Mouse (Mus musculus) retina, embryonic 14.5 days (tissue): ENCODE measurements around the gene Gm42906.

Experiments
- DNase-seq: peaks from one replicate; pipeline ENCODE4 v3.0.0-alpha.2; 2015; ENCODE audit warnings: low spot score

Gm42906 gene

DNA sequence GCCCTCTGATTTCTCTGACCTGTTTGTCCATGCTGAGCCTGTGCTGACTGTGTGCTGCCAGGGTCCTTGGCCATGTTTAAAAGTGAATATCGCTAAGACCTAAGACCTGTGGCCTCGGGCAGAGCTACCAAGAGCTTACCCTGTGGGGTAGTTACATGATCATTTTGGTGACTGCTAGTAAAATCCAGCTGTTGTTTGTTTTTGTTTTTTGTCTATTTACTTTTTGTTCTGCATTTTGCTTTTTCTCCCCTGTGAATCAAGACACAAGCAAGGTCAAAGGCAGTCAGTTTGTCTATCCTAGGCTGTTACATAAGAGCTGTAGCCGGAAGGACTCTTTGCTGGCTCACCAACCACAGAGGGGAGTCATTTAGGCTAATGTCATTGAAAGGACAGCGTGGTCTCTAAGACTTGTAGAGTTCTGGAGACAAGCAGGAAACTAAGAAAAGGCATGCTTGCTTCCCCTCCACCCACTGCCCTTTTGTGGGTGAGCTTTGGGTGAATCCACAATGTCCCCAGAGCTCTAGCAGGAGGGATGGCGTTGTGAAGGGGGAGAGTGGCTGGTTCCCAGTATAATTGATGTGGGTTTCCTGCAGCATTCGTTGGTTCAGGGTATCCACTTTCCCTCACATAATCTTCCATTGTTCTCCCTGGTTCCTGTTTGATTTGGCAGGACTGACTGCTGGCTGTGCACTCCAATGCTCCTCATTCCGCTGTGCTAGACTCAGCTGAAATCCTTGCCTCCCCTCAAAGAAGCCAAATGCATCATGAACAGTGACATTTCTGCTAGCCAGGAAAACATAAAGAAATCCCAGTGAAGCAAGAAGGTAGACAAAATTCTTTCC lies 33.9 kb downstream of the Gm42906 start:
- DNase-seq: no peak

DNA sequence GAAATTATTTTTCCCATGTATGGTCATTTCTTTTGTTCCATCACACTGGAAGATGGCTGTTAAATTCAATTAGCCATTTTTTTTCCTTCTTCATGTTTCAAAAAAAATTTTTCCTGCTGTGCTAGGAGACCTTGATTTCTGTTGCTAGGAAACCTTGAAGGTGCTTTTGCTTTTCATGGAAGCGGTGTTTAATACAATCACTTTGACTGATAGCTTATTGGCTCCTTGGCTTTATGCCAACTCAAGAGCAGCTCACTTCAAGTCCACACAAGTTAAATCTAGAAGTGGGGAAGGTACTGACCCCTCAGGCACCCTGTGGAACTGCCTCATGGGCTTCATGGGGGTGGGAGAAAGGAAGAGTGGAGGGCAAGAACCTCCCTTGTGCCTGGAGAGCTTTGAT lies 38.1 kb downstream of the Gm42906 start:
- DNase-seq: no peak

DNA sequence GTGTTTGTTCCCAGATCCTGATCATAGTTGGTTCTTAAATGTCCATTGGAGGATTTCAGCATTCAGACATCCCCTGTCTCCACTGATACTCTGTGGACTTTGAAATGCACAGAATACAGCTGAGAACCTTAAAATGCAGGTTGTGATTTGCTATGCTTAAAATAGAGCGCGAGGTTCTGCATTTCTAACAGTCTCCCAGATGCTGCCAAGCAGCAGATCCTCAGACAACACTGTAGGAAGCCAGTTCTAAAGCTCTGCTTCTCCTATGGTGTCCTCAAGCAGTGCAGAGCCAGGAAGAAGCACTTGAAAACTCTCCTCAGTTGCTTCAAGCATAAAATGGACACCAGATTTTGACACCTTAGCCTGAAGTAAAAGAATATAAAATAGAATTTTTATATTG lies 48.1 kb downstream of the Gm42906 start:
- no peak for DNase-seq

DNA sequence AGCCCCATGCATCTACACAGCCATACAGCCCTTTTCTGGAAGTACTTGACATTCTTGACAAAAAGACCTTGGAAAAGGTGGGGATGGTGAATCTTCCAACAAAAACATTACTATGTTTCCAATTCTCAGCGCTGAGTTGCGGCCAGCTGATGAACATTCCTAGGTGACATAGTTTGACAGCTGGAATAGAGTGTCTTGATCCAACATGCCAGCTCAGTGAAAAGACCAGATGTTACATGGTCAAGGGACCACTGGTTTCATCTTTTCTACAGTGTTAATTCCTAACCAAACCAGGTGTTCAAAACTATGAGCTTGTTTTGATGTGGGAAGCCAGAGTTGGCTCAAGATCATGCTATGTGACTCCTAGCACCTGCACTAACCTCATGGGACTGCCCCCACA lies 48.8 kb downstream of the Gm42906 start:
- DNase-seq: no peak

DNA sequence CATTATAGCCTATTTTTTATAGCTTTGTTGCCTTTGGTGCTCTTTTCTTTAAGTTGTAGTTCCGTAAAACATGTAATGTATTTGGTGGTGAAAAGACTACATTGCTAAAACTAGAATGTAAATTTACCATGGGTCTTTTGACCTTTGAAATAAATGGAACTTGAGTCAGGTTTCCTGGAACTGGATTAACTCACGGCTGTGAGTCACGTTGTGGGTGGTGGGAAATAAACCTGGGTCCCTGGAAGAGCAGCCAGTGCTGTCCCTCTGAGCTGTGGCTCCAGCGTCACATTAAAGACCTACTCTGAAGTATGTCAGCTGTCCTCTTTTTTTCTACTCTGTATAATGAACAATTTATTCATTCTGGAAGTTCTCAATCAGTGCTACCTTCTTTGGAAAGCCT lies 51.0 kb downstream of the Gm42906 start:
- DNase-seq: no peak

DNA sequence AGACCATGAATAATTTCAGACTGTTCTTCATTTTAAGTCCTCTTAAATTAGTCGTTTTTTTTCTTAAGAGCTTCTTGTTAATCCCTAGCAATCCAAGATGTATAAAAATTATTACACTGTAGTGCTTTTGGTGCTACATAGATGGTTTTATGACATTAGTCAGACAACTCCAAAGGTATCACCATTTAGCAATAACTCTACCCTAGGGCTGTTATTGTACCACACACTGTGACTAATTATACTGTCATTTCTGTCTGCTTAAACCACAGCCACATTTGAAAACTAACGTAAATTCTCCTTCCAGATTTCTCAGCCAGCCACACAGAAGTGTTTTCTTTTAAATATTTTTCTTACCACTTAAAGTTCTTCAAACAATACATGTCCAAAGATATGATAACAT lies 53.1 kb downstream of the Gm42906 start:
- no peak for DNase-seq

DNA sequence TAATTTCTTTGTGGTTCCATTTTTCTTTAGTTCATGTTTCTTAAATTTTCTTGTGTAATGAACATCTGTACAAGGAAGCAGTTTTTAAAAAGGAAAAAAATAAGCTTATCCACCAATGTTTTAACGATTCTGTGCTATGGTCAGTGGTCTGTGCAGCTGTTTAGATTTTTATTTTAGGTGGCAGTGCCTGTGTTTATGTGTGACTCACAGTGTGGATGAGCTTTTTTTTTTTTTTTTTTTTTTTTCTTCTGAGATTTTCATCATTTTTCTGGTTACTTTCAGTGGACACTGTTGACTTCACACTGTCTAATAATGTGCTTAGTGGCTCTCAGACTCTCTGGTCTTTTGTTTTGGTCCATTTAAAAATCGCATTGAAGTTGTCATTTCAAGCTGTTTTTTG lies 56.8 kb downstream of the Gm42906 start:
- no peak for DNase-seq

DNA sequence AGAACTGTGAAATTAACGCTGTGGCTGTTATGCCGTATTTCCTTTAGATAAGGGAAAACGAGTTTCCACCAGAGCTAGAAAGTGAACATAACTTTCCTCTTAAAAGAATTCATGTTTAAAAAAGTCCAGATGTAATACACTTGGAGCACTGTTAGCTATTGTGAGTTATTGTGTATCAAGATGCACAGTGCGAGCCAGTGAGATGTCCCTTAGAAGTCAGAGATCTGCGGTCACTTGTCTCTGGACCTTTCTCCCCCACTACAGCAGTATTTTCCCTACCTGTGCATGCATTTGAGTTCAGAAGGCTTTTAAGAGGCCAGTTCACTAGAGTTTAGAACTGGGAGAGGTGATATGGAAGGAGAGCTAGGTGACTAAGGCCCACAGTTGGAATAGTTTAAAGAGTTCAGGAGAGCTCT lies 58.6 kb downstream of the Gm42906 start:
- DNase-seq: peak; percentile 44

DNA sequence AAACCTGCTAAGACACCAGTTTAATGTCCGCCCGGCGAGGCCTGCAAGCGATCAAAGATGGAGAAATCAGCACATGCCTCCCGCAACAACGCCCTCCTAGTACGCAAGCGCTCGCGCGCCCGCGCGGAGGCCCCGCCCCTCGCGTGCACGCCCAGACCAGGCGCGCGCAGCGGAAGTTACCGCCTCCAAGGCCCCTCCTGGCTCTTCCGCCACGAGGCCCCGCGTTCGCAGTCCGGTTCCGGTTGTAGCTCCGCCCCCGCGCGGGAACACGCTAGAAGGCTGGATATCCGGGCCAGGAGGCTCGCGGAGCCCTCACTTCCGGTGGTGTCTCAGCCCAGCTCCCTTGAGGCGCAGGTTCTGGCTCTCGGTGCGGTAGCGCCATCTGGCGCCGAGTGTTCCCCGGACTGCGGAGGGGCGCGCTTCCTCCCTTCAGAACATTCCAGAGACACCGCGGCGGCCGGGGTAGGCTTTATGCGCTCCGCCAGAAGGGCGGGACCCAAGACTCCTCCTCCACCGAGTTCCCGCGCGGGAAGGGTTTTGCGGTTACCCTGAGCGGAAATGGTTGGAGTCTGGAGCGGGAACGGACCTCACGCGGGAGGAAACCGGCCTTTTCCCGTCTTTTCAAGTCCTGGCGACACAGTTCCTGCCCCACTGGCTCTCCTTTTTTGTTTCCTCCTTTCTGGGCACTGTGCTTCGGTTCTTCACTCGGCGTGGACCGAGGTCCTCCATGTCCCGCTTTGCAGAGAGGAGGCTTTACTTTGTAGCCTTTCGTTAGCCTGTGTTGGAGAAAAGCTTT lies 59.4 kb downstream of the Gm42906 start:
- DNase-seq: peak; percentile 99

DNA sequence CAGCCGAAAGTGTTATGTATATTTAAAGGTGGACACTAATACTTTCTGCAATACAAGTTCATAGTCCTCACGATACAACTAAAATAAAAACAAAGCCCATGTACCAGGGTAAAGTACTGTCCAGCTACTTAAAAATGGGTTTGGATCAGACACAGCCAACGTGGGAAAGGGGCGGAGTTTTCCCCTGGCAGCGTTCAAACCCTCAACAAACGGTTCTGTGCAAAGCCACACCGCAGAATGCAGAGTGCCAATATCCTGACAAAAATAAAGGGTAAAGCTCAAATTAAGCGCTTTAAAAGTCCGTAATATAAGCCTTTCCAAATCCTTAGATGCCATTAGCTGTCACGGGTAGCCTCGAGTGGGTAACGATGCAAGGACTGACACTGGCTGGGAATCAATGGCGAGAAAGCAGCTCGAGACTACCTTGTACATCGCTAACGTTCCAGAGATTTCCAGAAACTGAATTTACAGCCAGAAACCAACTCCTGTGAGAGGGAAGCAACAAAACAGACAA lies 60.0 kb downstream of the Gm42906 start:
- DNase-seq: peak; percentile 65

DNA sequence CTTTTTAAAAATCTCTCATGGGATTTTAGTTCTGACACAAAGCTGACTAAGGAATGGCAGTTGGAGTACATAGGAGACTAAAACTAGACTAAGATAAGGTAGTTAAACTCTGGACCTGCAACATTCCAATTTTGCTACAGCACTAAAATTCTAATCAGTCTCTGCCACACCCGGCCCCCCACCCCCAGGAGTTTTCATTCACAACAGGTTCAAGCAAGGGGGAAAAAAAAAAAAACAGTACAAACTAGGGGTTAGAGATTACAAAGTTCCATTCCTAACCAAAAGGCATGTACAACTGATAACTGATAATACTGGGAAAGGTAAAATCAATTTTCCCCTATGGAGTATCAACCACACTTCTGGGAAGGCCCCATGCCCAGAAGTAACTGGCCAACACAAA lies 60.6 kb downstream of the Gm42906 start:
- no peak for DNase-seq

DNA sequence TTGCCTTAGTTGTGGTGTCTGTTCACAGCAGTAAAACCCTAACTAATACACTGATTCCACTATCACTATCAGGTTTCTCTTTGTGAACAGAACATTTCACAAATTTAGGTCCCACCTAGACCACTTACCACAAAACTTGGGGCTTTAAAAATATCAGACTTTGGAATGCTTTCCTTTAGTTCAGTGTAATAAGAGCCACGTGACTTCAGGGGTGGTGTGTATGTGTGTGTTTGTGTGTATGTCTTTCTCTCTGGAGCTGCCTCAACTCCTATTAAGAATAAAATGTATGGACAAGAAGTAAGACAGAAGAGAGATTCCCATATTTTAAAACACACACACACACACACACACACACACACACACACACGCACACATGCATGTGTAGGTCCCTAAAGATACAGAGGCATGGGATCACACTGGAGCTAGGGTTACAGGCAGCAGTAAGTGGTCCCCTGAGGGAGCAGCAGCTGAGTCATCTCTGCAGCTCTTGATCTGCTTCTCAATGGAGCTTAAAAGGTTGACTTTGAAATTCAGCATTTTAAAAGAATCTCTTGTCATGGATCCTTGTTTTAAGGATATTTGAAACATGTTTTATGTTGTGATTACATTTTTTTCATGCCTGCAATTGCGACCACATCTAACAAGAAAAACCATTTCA lies 64.5 kb downstream of the Gm42906 start:
- no peak for DNase-seq

DNA sequence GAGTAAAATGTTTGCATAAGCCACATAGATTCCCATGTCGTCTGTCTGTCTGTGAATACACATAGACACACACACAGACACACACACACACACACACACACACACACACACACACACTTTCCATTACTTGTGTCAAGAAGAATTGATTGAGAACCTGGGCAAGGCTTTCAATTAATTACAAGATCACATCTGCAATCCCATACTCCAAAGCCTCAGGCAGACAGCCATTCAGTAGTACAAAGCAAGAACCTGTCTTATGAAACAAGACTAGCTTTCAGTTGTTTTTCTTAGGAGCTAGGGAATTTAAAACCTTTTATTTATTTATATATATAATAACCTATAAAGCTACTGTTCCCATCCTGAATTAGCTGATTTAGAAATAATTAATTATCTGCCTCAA lies 78.3 kb downstream of the Gm42906 start:
- DNase-seq: no peak

DNA sequence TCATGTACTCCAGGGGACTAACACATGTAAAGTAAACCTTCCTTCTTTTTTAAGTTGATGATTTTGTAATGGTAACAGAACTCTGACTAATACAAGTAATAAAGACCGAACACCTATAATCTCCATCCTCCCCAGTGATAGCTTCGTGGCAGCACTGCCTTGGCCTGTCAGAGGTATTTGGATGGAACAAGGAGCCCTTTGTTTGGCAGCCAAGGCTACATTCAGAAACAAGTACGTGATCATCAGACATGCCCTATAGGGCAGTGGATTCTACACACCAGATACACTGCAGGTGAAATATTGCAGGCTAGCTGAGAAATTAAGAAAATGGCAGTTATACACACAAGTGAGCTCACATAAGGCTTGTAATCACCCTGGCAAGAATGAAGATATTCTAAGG lies 79.5 kb downstream of the Gm42906 start:
- DNase-seq: no peak

DNA sequence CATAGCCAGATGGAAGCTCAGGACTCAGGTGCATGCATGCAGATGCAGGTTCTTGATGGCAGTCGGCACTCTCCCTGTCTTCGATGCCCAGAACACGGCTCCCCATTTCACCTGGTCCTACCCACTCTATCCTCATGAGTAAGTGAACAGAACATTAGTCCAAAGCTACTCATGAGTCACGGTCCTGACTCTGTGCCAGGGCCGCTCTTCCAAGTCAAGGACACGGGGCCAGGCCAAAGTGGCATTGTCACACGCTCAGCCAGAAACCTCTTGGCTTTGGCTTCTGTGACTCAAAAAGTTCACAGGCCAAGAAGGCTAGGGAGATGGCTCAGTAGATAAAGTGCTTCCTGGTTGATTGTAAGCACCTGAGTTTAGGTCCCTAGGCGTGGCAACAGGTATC lies 81.3 kb downstream of the Gm42906 start:
- DNase-seq: no peak

DNA sequence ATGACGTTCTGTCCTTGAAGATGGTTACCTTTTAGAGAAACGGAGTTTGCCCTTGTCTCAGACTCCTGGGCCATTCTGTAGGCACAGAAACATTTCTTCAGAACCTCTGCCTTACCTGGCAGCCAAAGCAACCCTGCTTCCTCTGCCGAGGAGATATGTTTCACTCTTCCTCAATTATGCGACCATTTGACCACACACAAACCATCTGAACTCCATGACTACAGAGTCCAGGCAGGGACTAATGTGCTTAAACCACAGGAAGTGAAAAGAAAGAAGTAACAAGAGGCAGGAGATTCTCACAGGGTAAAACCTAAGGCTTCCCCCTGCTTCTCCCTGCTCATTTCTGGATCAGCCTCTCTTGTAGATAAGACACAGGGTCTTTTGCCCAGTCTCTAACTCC lies 83.2 kb downstream of the Gm42906 start:
- no peak for DNase-seq

DNA sequence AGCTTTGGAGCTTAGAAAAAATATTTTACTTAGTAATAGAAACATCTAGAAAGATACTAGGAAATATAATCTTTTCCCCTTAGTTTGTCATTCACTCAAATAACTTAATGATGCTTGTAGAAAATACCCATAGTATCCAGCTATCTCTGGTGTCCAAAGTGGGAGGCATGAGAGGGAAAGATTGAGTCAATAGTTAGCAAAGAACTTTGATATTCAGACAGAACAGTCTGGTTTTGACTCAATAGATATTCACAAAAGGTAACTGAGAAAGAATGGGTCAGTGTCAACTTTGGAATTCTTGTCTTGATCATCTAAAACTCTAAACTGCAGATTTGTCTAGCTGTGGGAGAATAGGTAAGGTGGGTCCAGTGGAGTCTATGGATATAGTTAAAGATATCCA lies 94.3 kb downstream of the Gm42906 start:
- DNase-seq: no peak

DNA sequence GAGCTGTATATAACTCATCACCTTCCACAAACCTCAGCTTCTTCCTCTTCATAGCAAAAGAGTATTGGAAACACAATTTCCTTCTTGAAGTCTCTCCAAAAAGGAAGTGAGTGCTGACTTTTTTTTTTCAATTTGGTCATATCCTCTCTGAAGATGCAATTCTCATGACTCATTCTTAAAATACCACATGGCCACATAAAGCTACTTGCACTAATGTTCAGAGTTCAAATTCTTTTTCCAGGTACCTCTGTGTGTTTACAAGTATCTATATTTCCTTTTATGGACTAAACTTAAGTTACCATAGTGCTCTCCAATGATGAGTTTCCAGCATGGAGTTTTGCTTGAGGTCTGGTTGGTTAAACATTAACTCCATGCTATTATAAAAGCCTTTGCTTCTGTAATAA lies 94.8 kb downstream of the Gm42906 start:
- DNase-seq: no peak

DNA sequence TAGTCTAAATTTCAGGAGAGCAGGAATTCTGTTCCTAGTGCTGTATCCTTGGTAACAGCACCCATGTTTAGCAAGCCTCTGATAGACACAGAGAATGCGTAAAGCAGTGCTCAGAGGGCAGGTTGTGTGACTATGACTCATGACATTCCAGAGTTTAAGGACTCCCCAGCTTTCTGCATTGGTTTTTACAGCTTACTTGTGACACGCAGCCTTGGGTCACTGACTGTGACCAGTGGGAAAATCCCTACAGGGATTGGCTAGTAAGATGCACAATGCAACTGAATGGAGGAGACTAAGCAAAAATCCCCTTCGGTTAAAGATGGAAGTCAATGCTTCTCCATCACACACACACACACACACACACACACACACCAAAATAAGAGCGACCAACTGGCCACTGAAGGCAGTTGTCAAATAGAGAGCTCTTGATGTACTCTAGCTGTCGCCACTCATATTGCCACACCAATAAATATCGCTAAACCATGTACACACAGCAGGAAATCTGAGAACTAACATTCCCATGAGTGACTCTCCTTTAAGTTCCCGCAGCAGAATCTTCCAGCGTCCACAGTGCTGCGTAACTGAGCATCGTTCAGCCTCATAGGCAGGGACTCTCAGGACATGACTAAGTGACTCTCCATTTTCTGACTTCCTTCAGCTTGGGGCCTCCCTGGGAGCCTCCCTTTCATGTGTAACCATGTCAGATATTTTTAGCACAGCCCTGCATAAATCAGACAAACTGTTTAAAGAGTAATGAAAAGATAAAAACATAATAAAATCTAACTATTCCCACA lies 112.0 kb downstream of the Gm42906 start:
- DNase-seq: no peak

DNA sequence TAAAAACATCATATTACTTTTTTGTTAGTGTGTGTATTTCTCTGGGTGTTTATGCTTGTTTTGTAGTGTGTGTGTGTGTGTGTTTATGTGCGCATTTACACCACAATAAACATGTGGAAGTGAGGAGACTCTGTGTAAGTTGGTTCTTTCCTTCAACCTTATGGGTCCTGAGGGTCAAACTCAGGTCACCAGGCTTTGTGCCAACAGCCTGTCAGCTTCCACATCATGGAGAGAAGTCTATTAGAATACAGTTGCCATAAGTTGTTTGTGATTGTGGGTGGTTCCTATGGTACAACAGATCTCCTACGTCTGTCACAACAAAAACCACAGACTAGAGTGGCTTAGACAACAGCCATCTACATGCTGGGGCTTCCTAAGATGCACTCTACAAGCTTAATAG lies 127.7 kb downstream of the Gm42906 start:
- no peak for DNase-seq

DNA sequence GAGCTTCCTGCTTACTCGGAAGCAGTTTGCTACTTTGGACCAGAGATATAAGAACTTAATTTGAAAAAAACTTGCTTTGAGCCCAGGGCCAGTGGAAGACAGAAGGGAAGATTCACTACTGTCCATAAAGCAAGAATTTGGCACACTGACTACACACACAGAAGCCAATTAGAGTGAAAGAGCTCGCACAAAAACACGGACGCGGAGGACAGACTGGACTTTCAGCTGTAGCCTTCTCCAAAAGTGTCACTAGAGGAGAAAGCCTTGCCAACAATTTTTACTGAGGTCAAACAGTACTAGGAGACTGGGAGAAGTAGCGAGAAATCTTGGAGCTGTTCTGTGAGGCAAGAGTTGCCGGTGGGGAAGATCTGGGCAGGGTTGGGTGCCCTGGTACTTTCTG lies 128.4 kb downstream of the Gm42906 start:
- DNase-seq: no peak

DNA sequence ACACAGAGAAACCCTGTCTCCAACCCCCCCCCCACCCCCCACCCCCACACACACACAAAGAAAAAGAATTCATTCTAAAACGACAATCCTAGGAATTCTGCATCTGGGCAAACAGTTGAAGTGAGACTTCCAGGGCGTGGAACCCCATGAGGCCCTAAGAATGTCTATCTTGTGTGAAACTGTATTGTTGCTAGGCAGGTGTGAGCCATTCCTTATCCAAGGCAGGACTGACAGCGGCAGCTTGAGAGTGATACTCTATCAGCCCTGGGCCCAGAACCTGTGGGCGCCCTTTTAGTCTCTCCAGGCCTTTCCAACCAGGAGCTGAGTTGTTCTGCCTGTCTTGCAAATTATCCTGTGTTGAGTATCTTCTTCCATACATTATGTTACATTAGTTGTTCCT lies 129.6 kb downstream of the Gm42906 start:
- no peak for DNase-seq
